Mouse (Mus musculus) left cerebral cortex, postnatal 14 days (tissue): ENCODE results near the gene Dennd2d. TPM values are rescaled to one million over a fixed set of nuclear protein-coding genes. Genes with fewer than 3 reads are reported as not detected.

ENCODE experiments used
- DNase-seq, 2 experiments: peaks; one replicate each; pipeline ENCODE4 v3.0.0; 2021 to 2022; ENCODE audit warnings: low spot score in 2 of 2, mixed read lengths in 1 of 2
- intact Hi-C: fragments of 180-260 bp; cut with DNase I; formaldehyde crosslinking; loops from one replicate; pipeline ENCODE4 v1.15.1; 2025
- long read RNA-seq, 2 experiments: library from polyadenylated mRNA; stranded (forward); transcript quantifications; one replicate each; pipeline ENCODE4 v2.0.0; 2021
- total RNA-seq, 2 experiments: library from RNA; stranded (reverse); gene quantifications; 2 replicates each; pipeline ENCODE4 v1.2.3; 2021

Gene Dennd2d
- total RNA-seq: under 1 TPM in 1 of 2 experiments, not detected in 1; 0.31 TPM
- long read RNA-seq, experiment 1, full-length matches to known transcripts: 1 of 2 reads
- long read RNA-seq, experiment 1, partial matches to known transcripts: 0 of 2 reads
- long read RNA-seq, experiment 1, other reads (novel, unspliced or antisense): 1 of 2 reads
- long read RNA-seq, experiment 2: 0 reads

GRCm38 (mm10) chr3:106482281-106483081, at the start of gene Dennd2d:
Gene Dennd2d, plus strand, starts transcription at chr3:106482405.
- no peak for DNase-seq
- intact Hi-C loops: no loop called here

GRCm38 (mm10) chr3:106448571-106448970, 33.6 kb upstream of the Dennd2d start:
- intact Hi-C loops: loop anchor here (2.0 kb wide), 2 partner anchors 426 to 458 kb away; no protein-coding TSS in a partner anchor
- peak; percentile 23 to 37 for DNase-seq

GRCm38 (mm10) chr3:106448995-106449394, 33.2 kb upstream of the Dennd2d start:
- DNase-seq: no peak
- intact Hi-C loops: loop anchor here (2.0 kb wide), 2 partner anchors 426 to 458 kb away; no protein-coding TSS in a partner anchor

GRCm38 (mm10) chr3:106449567-106449966, 32.6 kb upstream of the Dennd2d start:
- intact Hi-C loops: loop anchor here (2.0 kb wide), 2 partner anchors 427 to 459 kb away; no protein-coding TSS in a partner anchor
- DNase-seq: no peak

GRCm38 (mm10) chr3:106452616-106453015, 29.6 kb upstream of the Dennd2d start:
- DNase-seq: no peak
- intact Hi-C loops: no loop called here

- intact Hi-C loops: no loop called here
Observed at GRCm38 (mm10) chr3:106457298-106457869, 24.8 kb upstream of the Dennd2d start.

GRCm38 (mm10) chr3:106462059-106462470, 20.1 kb upstream of the Dennd2d start:
- no peak for DNase-seq
- intact Hi-C loops: no loop called here

More at GRCm38 (mm10) chr3:106457298-106457869, 24.8 kb upstream of the Dennd2d start:
- DNase-seq: no peak

- intact Hi-C loops: no loop called here
- DNase-seq: no peak
Observed at GRCm38 (mm10) chr3:106462493-106462892, 19.7 kb upstream of the Dennd2d start.

- DNase-seq: no peak
- intact Hi-C loops: no loop called here
Observed at GRCm38 (mm10) chr3:106464750-106465149, 17.5 kb upstream of the Dennd2d start.

GRCm38 (mm10) chr3:106474210-106474609, 8.0 kb upstream of the Dennd2d start:
- no peak for DNase-seq

GRCm38 (mm10) chr3:106476863-106477262, 5.3 kb upstream of the Dennd2d start:
- intact Hi-C loops: no loop called here
- no peak for DNase-seq

More at GRCm38 (mm10) chr3:106474210-106474609, 8.0 kb upstream of the Dennd2d start:
- intact Hi-C loops: no loop called here

- intact Hi-C loops: no loop called here
- no peak for DNase-seq
Observed at GRCm38 (mm10) chr3:106483297-106483696, 1.1 kb downstream of the Dennd2d start.

- intact Hi-C loops: no loop called here
- no peak for DNase-seq
Observed at GRCm38 (mm10) chr3:106483796-106484405, 1.7 kb downstream of the Dennd2d start.

GRCm38 (mm10) chr3:106484861-106485260, 2.7 kb downstream of the Dennd2d start:
- intact Hi-C loops: no loop called here
- DNase-seq: no peak

GRCm38 (mm10) chr3:106485810-106486209, 3.6 kb downstream of the Dennd2d start:
- intact Hi-C loops: no loop called here

GRCm38 (mm10) chr3:106487551-106487950, 5.3 kb downstream of the Dennd2d start:
- intact Hi-C loops: no loop called here
- no peak for DNase-seq

More at GRCm38 (mm10) chr3:106485810-106486209, 3.6 kb downstream of the Dennd2d start:
- no peak for DNase-seq

- intact Hi-C loops: no loop called here
Observed at GRCm38 (mm10) chr3:106490239-106490638, 8.0 kb downstream of the Dennd2d start.

GRCm38 (mm10) chr3:106492723-106493122, 10.5 kb downstream of the Dennd2d start:
- intact Hi-C loops: no loop called here

More at GRCm38 (mm10) chr3:106490239-106490638, 8.0 kb downstream of the Dennd2d start:
- no peak for DNase-seq

GRCm38 (mm10) chr3:106493202-106493601, 11.0 kb downstream of the Dennd2d start:
- intact Hi-C loops: no loop called here
- no peak for DNase-seq

More at GRCm38 (mm10) chr3:106492723-106493122, 10.5 kb downstream of the Dennd2d start:
- DNase-seq: no peak

- intact Hi-C loops: no loop called here
- no peak for DNase-seq
Observed at GRCm38 (mm10) chr3:106493882-106494281, 11.7 kb downstream of the Dennd2d start.
